Mouse (Mus musculus) brown adipose tissue, adult 24 weeks (tissue): ENCODE results near the gene Patj. TPM values are rescaled to one million over a fixed set of nuclear protein-coding genes. Genes with fewer than 3 reads are reported as not detected.

ENCODE experiments used
- H3K27ac ChIP-seq: fragments of 200-500 bp; replicated peaks from 2 replicates; pipeline ENCODE4 v1.5.1; 2012; ENCODE audit warnings: low read depth, mild to moderate bottlenecking, low read length
- H3K4me1 ChIP-seq: fragments of 200-500 bp; 2 replicates; pipeline ENCODE4 v1.6.1; 2012; ENCODE audit warnings: low read length, mixed read lengths; ENCODE audit not compliant: control insufficient read depth, insufficient read depth, insufficient read length
- H3K4me3 ChIP-seq: fragments of 200-500 bp; 2 replicates; pipeline ENCODE4 v1.5.1; 2012; ENCODE audit warnings: low read depth, mild to moderate bottlenecking, low read length, moderate library complexity; ENCODE audit not compliant: insufficient read depth
- polyA plus RNA-seq: library from polyadenylated mRNA; stranded (reverse); fragments of >200 nt; gene quantifications from 2 replicates; pipeline ENCODE4 v1.2.4, GENCODE M21; 2012; ENCODE audit not compliant: missing spikeins, insufficient read depth, insufficient read length

The Patj gene
- polyA plus RNA-seq, 1 experiment, result 1.6 TPM

GRCm38 (mm10) chr4:98564196-98564865 is 168.7 kb downstream of the Patj start:
- H3K4me3 ChIP-seq, result no peak overlapping the region
- no peak overlapping the region for H3K27ac ChIP-seq
- no peaks in the 10 kb centered on the region for H3K4me1 ChIP-seq

- Histone ChIP-seq H3K27ac (no peak overlapping the region), H3K4me3 (no peak overlapping the region), H3K4me1 (no peaks in the 10 kb centered on the region)
These were observed 171.2 kb downstream of the Patj start for GRCm38 (mm10) chr4:98566741-98567140.

GRCm38 (mm10) chr4:98567457-98567856 is 171.9 kb downstream of the Patj start:
- Histone ChIP-seq H3K4me1 (no peaks in the 10 kb centered on the region), H3K27ac (no peak overlapping the region)

GRCm38 (mm10) chr4:98569904-98570303 is 174.3 kb downstream of the Patj start:
- Histone ChIP-seq H3K4me3 (no peak overlapping the region), H3K27ac (no peak overlapping the region), H3K4me1 (no peaks in the 10 kb centered on the region)

More at GRCm38 (mm10) chr4:98567457-98567856, 171.9 kb downstream of the Patj start:
- H3K4me3 ChIP-seq, result no peak overlapping the region

- H3K27ac ChIP-seq, result no peak overlapping the region
- H3K4me1 ChIP-seq, result no peaks in the 10 kb centered on the region
- H3K4me3 ChIP-seq, result no peak overlapping the region
These were observed 181.7 kb downstream of the Patj start for GRCm38 (mm10) chr4:98577275-98577674.

GRCm38 (mm10) chr4:98577957-98578541 is 182.5 kb downstream of the Patj start:
- Histone ChIP-seq H3K4me3 (no peak overlapping the region), H3K27ac (no peak overlapping the region), H3K4me1 (no peaks in the 10 kb centered on the region)

- H3K27ac ChIP-seq, result no peak overlapping the region
- H3K4me3 ChIP-seq, result no peak overlapping the region
- H3K4me1 ChIP-seq, result no peaks in the 10 kb centered on the region
These were observed 185.9 kb downstream of the Patj start for GRCm38 (mm10) chr4:98581456-98581855.

- H3K4me3 ChIP-seq, result no peak overlapping the region
- no peaks in the 10 kb centered on the region for H3K4me1 ChIP-seq
- no peak overlapping the region for H3K27ac ChIP-seq
These were observed 188.4 kb downstream of the Patj start for GRCm38 (mm10) chr4:98584023-98584422.

GRCm38 (mm10) chr4:98586303-98586702 is 190.7 kb downstream of the Patj start:
- Histone ChIP-seq H3K4me1 (no peaks in the 10 kb centered on the region), H3K27ac (no peak overlapping the region), H3K4me3 (no peak overlapping the region)

GRCm38 (mm10) chr4:98587686-98588085 is 192.1 kb downstream of the Patj start:
- Histone ChIP-seq H3K4me1 (no peaks in the 10 kb centered on the region), H3K4me3 (no peak overlapping the region), H3K27ac (no peak overlapping the region)

- Histone ChIP-seq H3K27ac (no peak overlapping the region), H3K4me1 (no peaks in the 10 kb centered on the region), H3K4me3 (no peak overlapping the region)
These were observed 198.4 kb downstream of the Patj start for GRCm38 (mm10) chr4:98593961-98594360.

GRCm38 (mm10) chr4:98598546-98598971 is 203.0 kb downstream of the Patj start:
- no peak overlapping the region for H3K4me3 ChIP-seq
- H3K4me1 ChIP-seq, result no peaks in the 10 kb centered on the region
- no peak overlapping the region for H3K27ac ChIP-seq

GRCm38 (mm10) chr4:98599358-98599757 is 203.8 kb downstream of the Patj start:
- Histone ChIP-seq H3K27ac (no peak overlapping the region), H3K4me3 (no peak overlapping the region), H3K4me1 (no peaks in the 10 kb centered on the region)

GRCm38 (mm10) chr4:98603131-98603530 is 207.5 kb downstream of the Patj start:
- H3K4me3 ChIP-seq, result no peak overlapping the region
- no peaks in the 10 kb centered on the region for H3K4me1 ChIP-seq
- H3K27ac ChIP-seq, result no peak overlapping the region

GRCm38 (mm10) chr4:98610501-98610900 is 214.9 kb downstream of the Patj start:
- H3K27ac ChIP-seq, result no peak overlapping the region
- no peak overlapping the region for H3K4me3 ChIP-seq

GRCm38 (mm10) chr4:98614395-98614794 is 218.8 kb downstream of the Patj start:
- H3K4me3 ChIP-seq, result no peak overlapping the region
- no peak overlapping the region for H3K27ac ChIP-seq
- H3K4me1 ChIP-seq, result no peaks in the 10 kb centered on the region

More at GRCm38 (mm10) chr4:98610501-98610900, 214.9 kb downstream of the Patj start:
- no peaks in the 10 kb centered on the region for H3K4me1 ChIP-seq
